Mouse (Mus musculus) liver, postnatal 0 days (tissue): ENCODE measurements around the gene Ccdc190.

Experiments
- CTCF ChIP-seq: sonication (generic); IDR thresholded peaks from 2 replicates; pipeline ENCODE4 v1.5.1; 2016; ENCODE audit warnings: antibody characterized with exemption, low read depth
- EP300 ChIP-seq: IDR thresholded peaks from 2 replicates; pipeline ENCODE4 v1.6.1; 2016; ENCODE audit warnings: antibody characterized with exemption, low read depth, mild to moderate bottlenecking

DNA sequence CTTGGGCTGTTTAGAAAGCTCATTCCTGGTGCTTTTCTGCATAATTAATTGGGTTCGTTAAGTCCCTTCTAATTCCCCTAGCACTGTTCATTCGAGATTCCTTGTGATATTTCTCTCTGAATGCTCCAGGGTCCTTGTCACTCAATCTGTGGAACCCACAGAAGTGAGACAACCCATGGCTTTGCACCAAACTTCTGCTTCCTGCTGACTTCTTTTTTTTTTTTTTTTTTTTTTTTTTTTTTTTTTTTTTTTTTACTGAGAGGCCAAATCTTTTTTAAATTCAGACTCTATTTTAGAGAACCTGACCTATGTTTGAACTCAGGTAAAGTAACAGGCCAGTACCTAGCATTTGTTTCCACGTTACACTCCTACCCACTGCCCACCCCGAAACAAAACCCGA is 48.3 kb upstream of the Ccdc190 start:
- TF ChIP-seq CTCF (no peak), EP300 (no peak)
